Mouse (Mus musculus) hindbrain, embryonic 10.5 days (tissue): ENCODE measurements around the gene Npffr2. TPM values are rescaled to one million over a fixed set of nuclear protein-coding genes. Genes with fewer than 3 reads are reported as not detected.
"Not testable (repeated sequence)": the region's sequence is repeated elsewhere in the genome, so short reads cannot be mapped to it uniquely, and the experiment has no call there.

Experiments used
- DNase-seq: peaks from one replicate; pipeline ENCODE4 v3.0.0-alpha.2; 2017; ENCODE audit warnings: low spot score
- H3K27ac ChIP-seq: fragments of 300-500 bp; sonication (generic); 2 replicates; pipeline ENCODE4 v1.5.1; 2016; ENCODE audit warnings: mild to moderate bottlenecking, moderate library complexity
- H3K27me3 ChIP-seq: fragments of 300-500 bp; sonication (generic); 2 replicates; pipeline ENCODE4 v1.6.1; 2016; ENCODE audit warnings: mild to moderate bottlenecking; ENCODE audit not compliant: poor library complexity, insufficient read depth, severe bottlenecking
- H3K36me3 ChIP-seq: fragments of 300-500 bp; sonication (generic); 2 replicates; pipeline ENCODE4 v1.6.1; 2016; ENCODE audit warnings: mild to moderate bottlenecking, moderate library complexity
- H3K4me1 ChIP-seq: fragments of 300-500 bp; sonication (generic); replicated peaks from 2 replicates; pipeline ENCODE4 v1.6.1; 2016; ENCODE audit warnings: mild to moderate bottlenecking
- H3K4me3 ChIP-seq: fragments of 300-500 bp; sonication (generic); 2 replicates; pipeline ENCODE4 v1.5.1; 2016; ENCODE audit warnings: mild to moderate bottlenecking, moderate library complexity
- H3K9me3 ChIP-seq: fragments of 300-500 bp; sonication (generic); 2 replicates; pipeline ENCODE4 v1.6.1; 2016; ENCODE audit warnings: mild to moderate bottlenecking, moderate library complexity
- WGBS: fragments of 180-500 bp; shearing (Covaris S2); methylation state at CpG from one replicate; pipeline ENCODE4 v1.1.7; 2016; 5-methylcytosine and 5-hydroxymethylcytosine counted together
- polyA plus RNA-seq: library from polyadenylated mRNA; unstranded; fragments of >200 nt; fragmentation: Nextera tagmentation; extraction: Ambion mirVana; gene quantifications from 2 replicates; pipeline ENCODE4 v1.2.1, GENCODE M21; 2016

Npffr2 gene
- polyA plus RNA-seq, result 0.48 and 0.76 TPM in 2 replicates

GRCm38 (mm10) chr5:89526878-89527578, at the start of gene Npffr2:
TSS of gene Npffr2 (plus strand) at chr5:89527429.
- Histone ChIP-seq H3K9me3 (no peaks in the 10 kb centered on the region), H3K4me3 (peak within 1 kb of the TSS; percentile 60), H3K4me1 (peaks cover 23% of the 10 kb centered on the region), H3K27ac (peak within 1 kb of the TSS; percentile 56; the same call in 1 of the 2 replicates), H3K36me3 (no peaks in the 10 kb centered on the region), H3K27me3 (peaks cover 22% of the 10 kb centered on the region)
- DNase-seq, result peak; percentile 66
- 3% methylated on average over 23 of the region's 23 CpGs for WGBS

- Histone ChIP-seq H3K4me1 (no peaks in the 10 kb centered on the region), H3K4me3 (no peak overlapping the region), H3K36me3 (no peaks in the 10 kb centered on the region), H3K9me3 (no peaks in the 10 kb centered on the region), H3K27ac (no peak overlapping the region), H3K27me3 (no peaks in the 10 kb centered on the region)
- DNase-seq, result no peak
- WGBS, result 91% methylated on average over 1 of the region's 1 CpGs
Measured at GRCm38 (mm10) chr5:89492560-89492959, 34.7 kb upstream of the Npffr2 start.

GRCm38 (mm10) chr5:89500182-89500581, 27.0 kb upstream of the Npffr2 start:
- Histone ChIP-seq H3K9me3 (no peaks in the 10 kb centered on the region), H3K4me3 (no peak overlapping the region), H3K27me3 (no peaks in the 10 kb centered on the region), H3K4me1 (no peaks in the 10 kb centered on the region), H3K27ac (no peak overlapping the region), H3K36me3 (no peaks in the 10 kb centered on the region)
- no peak for DNase-seq
- 61% methylated on average over 6 of the region's 6 CpGs for WGBS

- Histone ChIP-seq H3K36me3 (no peaks in the 10 kb centered on the region), H3K9me3 (peaks cover 6% of the 10 kb centered on the region; the same call in 1 of the 2 replicates), H3K4me1 (no peaks in the 10 kb centered on the region), H3K27ac (no peak overlapping the region), H3K27me3 (no peaks in the 10 kb centered on the region), H3K4me3 (no peak overlapping the region)
- 73% methylated on average over 4 of the region's 4 CpGs for WGBS
- no peak for DNase-seq
Measured at GRCm38 (mm10) chr5:89518641-89519040, 8.6 kb upstream of the Npffr2 start.

- Histone ChIP-seq H3K36me3 (no peaks in the 10 kb centered on the region), H3K27ac (peak overlapping the region; percentile 56; the same call in 1 of the 2 replicates), H3K9me3 (no peaks in the 10 kb centered on the region), H3K4me3 (peak overlapping the region; percentile 60), H3K27me3 (peaks cover 22% of the 10 kb centered on the region), H3K4me1 (peaks cover 23% of the 10 kb centered on the region)
- 5% methylated on average over 14 of the region's 14 CpGs for WGBS
- no peak for DNase-seq
Measured at GRCm38 (mm10) chr5:89526181-89526778, 949 bp upstream of the Npffr2 start.

- no peaks in the 10 kb centered on the region for H3K9me3 ChIP-seq
- H3K4me3 ChIP-seq, result no peak overlapping the region
- peak; percentile 36 for DNase-seq
- WGBS, result 41% methylated on average over 4 of the region's 4 CpGs
- H3K36me3 ChIP-seq, result no peaks in the 10 kb centered on the region
- H3K27ac ChIP-seq, result no peak overlapping the region
- H3K4me1 ChIP-seq, result peaks cover 23% of the 10 kb centered on the region
- H3K27me3 ChIP-seq, result peaks cover 22% of the 10 kb centered on the region
Measured at GRCm38 (mm10) chr5:89528951-89529350, 1.7 kb downstream of the Npffr2 start.

GRCm38 (mm10) chr5:89529391-89529790, 2.2 kb downstream of the Npffr2 start:
- WGBS, result 60% methylated on average over 2 of the region's 2 CpGs
- DNase-seq, result no peak
- H3K4me3 ChIP-seq, result no peak overlapping the region
- H3K36me3 ChIP-seq, result no peaks in the 10 kb centered on the region
- no peaks in the 10 kb centered on the region for H3K9me3 ChIP-seq
- no peak overlapping the region for H3K27ac ChIP-seq
- H3K4me1 ChIP-seq, result peaks cover 23% of the 10 kb centered on the region
- H3K27me3 ChIP-seq, result peaks cover 22% of the 10 kb centered on the region

GRCm38 (mm10) chr5:89536018-89536417, 8.8 kb downstream of the Npffr2 start:
- no peaks in the 10 kb centered on the region for H3K36me3 ChIP-seq
- no peaks in the 10 kb centered on the region for H3K4me1 ChIP-seq
- H3K27ac ChIP-seq, result no peak overlapping the region
- no peak for DNase-seq
- no peaks in the 10 kb centered on the region for H3K27me3 ChIP-seq
- WGBS, result 95% methylated on average over 3 of the region's 3 CpGs
- H3K4me3 ChIP-seq, result no peak overlapping the region
- no peaks in the 10 kb centered on the region for H3K9me3 ChIP-seq

- 78% methylated on average over 3 of the region's 3 CpGs for WGBS
- Histone ChIP-seq H3K36me3 (no peaks in the 10 kb centered on the region), H3K9me3 (no peaks in the 10 kb centered on the region), H3K4me1 (no peaks in the 10 kb centered on the region), H3K4me3 (no peak overlapping the region), H3K27ac (no peak overlapping the region), H3K27me3 (no peaks in the 10 kb centered on the region)
- DNase-seq, result no peak
Measured at GRCm38 (mm10) chr5:89542472-89542871, 15.2 kb downstream of the Npffr2 start.

- H3K4me1 ChIP-seq, result no peaks in the 10 kb centered on the region
- 38% methylated on average over 2 of the region's 2 CpGs for WGBS
- H3K9me3 ChIP-seq, result no peaks in the 10 kb centered on the region
- peak; percentile 68 for DNase-seq
- H3K27me3 ChIP-seq, result no peaks in the 10 kb centered on the region
- no peak overlapping the region for H3K4me3 ChIP-seq
- no peak overlapping the region for H3K27ac ChIP-seq
- H3K36me3 ChIP-seq, result no peaks in the 10 kb centered on the region
Measured at GRCm38 (mm10) chr5:89543476-89543875, 16.2 kb downstream of the Npffr2 start.

- 39% methylated on average over 4 of the region's 4 CpGs for WGBS
- not testable (repeated sequence) for H3K36me3 ChIP-seq, H3K4me3 ChIP-seq, H3K27ac ChIP-seq, H3K9me3 ChIP-seq, H3K4me1 ChIP-seq, DNase-seq, H3K27me3 ChIP-seq
Measured at GRCm38 (mm10) chr5:89559118-89559517, 31.9 kb downstream of the Npffr2 start.

- no peaks in the 10 kb centered on the region for H3K36me3 ChIP-seq
- no peak overlapping the region for H3K27ac ChIP-seq
- H3K4me1 ChIP-seq, result no peaks in the 10 kb centered on the region
- H3K27me3 ChIP-seq, result no peaks in the 10 kb centered on the region
- H3K4me3 ChIP-seq, result no peak overlapping the region
- no peaks in the 10 kb centered on the region for H3K9me3 ChIP-seq
- no peak for DNase-seq
Measured at GRCm38 (mm10) chr5:89561381-89561780, 34.2 kb downstream of the Npffr2 start.

GRCm38 (mm10) chr5:89578678-89579077, 51.4 kb downstream of the Npffr2 start:
- Histone ChIP-seq H3K27ac (no peak overlapping the region), H3K27me3 (no peaks in the 10 kb centered on the region), H3K9me3 (no peaks in the 10 kb centered on the region), H3K4me1 (no peaks in the 10 kb centered on the region), H3K36me3 (no peaks in the 10 kb centered on the region), H3K4me3 (no peak overlapping the region)
- DNase-seq, result no peak
- WGBS, result 86% methylated on average over 1 of the region's 1 CpGs
